Mouse (Mus musculus) hindbrain, embryonic 16.5 days (tissue): ENCODE measurements at regions not wholly inside any gene's neighbourhood (a gene's known extent, or its start where the extent isn't known, plus 50 kb on each side); places are given as distances from the start of the nearest gene placed in this dataset.
"Not testable (repeated sequence)": the region's sequence is repeated elsewhere in the genome, so short reads cannot be mapped to it uniquely, and the experiment has no call there.

ENCODE experiments used
- ATAC-seq: fragments of 200-750 bp; cut with Nextera tagmentation; 2 replicates; pipeline ENCODE4 v1.8.0; 2017; ENCODE audit warnings: moderate TSS enrichment, moderate library complexity
- H3K27ac ChIP-seq: fragments of 300-500 bp; sonication (generic); 2 replicates; pipeline ENCODE4 v1.5.1; 2014; ENCODE audit warnings: low read depth, mild to moderate bottlenecking, control low read depth, low read length, moderate library complexity
- H3K27me3 ChIP-seq: fragments of 300-500 bp; sonication (generic); replicated peaks from 2 replicates; pipeline ENCODE4 v1.6.1; 2014; ENCODE audit warnings: low read length; ENCODE audit not compliant: control insufficient read depth, insufficient read depth
- H3K36me3 ChIP-seq: fragments of 300-500 bp; sonication (generic); 2 replicates; pipeline ENCODE4 v1.6.1; 2014; ENCODE audit warnings: mild to moderate bottlenecking, low read length, moderate library complexity, mixed read lengths; ENCODE audit not compliant: control insufficient read depth, insufficient read depth
- H3K4me1 ChIP-seq: fragments of 300-500 bp; sonication (generic); 2 replicates; pipeline ENCODE4 v1.6.1; 2014; ENCODE audit warnings: low read depth, low read length; ENCODE audit not compliant: control insufficient read depth, insufficient read depth
- H3K4me2 ChIP-seq: fragments of 300-500 bp; sonication (generic); 2 replicates; pipeline ENCODE4 v1.6.1; 2014; ENCODE audit warnings: mild to moderate bottlenecking, low read length, control low read depth, moderate library complexity
- H3K4me3 ChIP-seq: fragments of 300-500 bp; sonication (generic); 2 replicates; pipeline ENCODE4 v1.5.1; 2014; ENCODE audit warnings: mild to moderate bottlenecking, low read length, control low read depth, moderate library complexity
- H3K9ac ChIP-seq: fragments of 300-500 bp; sonication (generic); 2 replicates; pipeline ENCODE4 v1.6.1; 2014; ENCODE audit warnings: low read depth, mild to moderate bottlenecking, control low read depth, low read length, moderate library complexity
- H3K9me3 ChIP-seq: fragments of 300-500 bp; sonication (generic); 2 replicates; pipeline ENCODE4 v1.6.1; 2014; ENCODE audit warnings: mild to moderate bottlenecking, low read length, moderate library complexity; ENCODE audit not compliant: control insufficient read depth
- WGBS: fragments of 180-500 bp; shearing (Covaris S2); extraction: QIAGEN DNeasy Blood & Tissue Kit; methylation state at CpG from one replicate; pipeline ENCODE4 v1.1.7; 2014; 5-methylcytosine and 5-hydroxymethylcytosine counted together

GRCm38 (mm10) chr17:4521031-4521430 is 473.1 kb upstream of the Arid1b start:
- Histone ChIP-seq H3K27me3 (no peaks in the 10 kb centered on the region), H3K4me2 (no peak overlapping the region), H3K27ac (no peak overlapping the region), H3K4me1 (peaks cover 4% of the 10 kb centered on the region), H3K36me3 (no peaks in the 10 kb centered on the region), H3K4me3 (no peak overlapping the region), H3K9me3 (no peaks in the 10 kb centered on the region), H3K9ac (no peak overlapping the region)
- 84% methylated on average over 4 of the region's 4 CpGs for WGBS
- no peak for ATAC-seq

GRCm38 (mm10) chr17:4526466-4526865 is 467.7 kb upstream of the Arid1b start:
- no peaks in the 10 kb centered on the region for H3K4me1 ChIP-seq
- no peak for ATAC-seq
- H3K27ac ChIP-seq = no peak overlapping the region
- H3K4me2 ChIP-seq = no peak overlapping the region
- no peak overlapping the region for H3K4me3 ChIP-seq
- H3K27me3 ChIP-seq = no peaks in the 10 kb centered on the region
- no peaks in the 10 kb centered on the region for H3K9me3 ChIP-seq
- H3K36me3 ChIP-seq = no peaks in the 10 kb centered on the region
- WGBS = 91% methylated on average over 7 of the region's 7 CpGs
- no peak overlapping the region for H3K9ac ChIP-seq

DNA sequence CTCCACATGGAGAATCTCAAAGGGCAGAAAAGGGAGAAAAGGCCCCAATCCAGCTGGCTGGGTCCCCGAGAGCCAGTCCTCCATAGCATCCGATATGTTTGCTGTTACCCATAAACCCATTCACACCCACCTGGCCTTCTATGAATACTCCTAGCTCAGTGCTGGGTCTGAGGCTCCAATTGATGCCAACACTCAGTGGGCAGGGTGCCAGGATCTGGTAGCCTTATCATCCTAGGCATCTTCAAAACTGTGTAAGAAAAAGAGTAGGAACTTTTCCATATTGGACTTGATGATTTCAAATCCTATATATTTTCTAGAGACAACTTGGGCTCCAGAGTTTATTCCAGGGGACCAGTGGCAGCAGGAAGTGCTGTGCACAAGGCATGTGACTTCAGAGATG is 462.0 kb upstream of the Arid1b start:
- Histone ChIP-seq H3K4me3 (no peak overlapping the region), H3K4me2 (no peak overlapping the region), H3K36me3 (no peaks in the 10 kb centered on the region), H3K4me1 (no peaks in the 10 kb centered on the region), H3K27me3 (no peaks in the 10 kb centered on the region), H3K27ac (no peak overlapping the region), H3K9ac (no peak overlapping the region), H3K9me3 (no peaks in the 10 kb centered on the region; the same call in 1 of the 2 replicates)
- ATAC-seq = no peak
- 87% methylated on average over 2 of the region's 2 CpGs for WGBS

DNA sequence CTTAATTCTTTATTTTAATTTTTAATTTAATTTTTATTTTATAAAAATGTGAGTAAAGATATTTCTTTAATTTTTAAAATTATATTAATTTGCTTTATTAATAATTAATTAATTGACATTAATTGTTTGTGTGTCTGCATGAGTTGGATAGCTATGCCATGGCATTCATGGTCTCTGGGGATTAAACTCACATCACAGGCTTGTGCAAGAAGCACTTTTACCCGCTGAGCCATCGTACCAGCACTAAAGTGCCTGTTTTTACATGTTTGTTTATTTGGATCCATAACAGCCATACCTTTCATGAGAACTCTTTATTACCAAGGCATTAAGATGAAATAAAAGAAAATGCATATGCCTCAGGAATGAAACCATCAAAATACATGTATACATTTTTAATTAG is 453.7 kb upstream of the Arid1b start:
- Histone ChIP-seq H3K4me2 (no peak overlapping the region), H3K27ac (no peak overlapping the region), H3K9ac (no peak overlapping the region), H3K9me3 (no peaks in the 10 kb centered on the region; the same call in 1 of the 2 replicates), H3K4me3 (no peak overlapping the region), H3K36me3 (no peaks in the 10 kb centered on the region), H3K27me3 (no peaks in the 10 kb centered on the region), H3K4me1 (peaks cover 4% of the 10 kb centered on the region; the same call in 1 of the 2 replicates)
- WGBS = 39% methylated on average over 2 of the region's 2 CpGs
- no peak for ATAC-seq

GRCm38 (mm10) chr17:4541020-4541743 is 452.9 kb upstream of the Arid1b start:
- Histone ChIP-seq H3K4me3 (no peak overlapping the region), H3K4me2 (no peak overlapping the region), H3K27ac (no peak overlapping the region), H3K9ac (no peak overlapping the region), H3K36me3 (no peaks in the 10 kb centered on the region), H3K9me3 (no peaks in the 10 kb centered on the region; the same call in 1 of the 2 replicates), H3K4me1 (peaks cover 4% of the 10 kb centered on the region; the same call in 1 of the 2 replicates), H3K27me3 (no peaks in the 10 kb centered on the region)
- WGBS = 23% methylated on average over 7 of the region's 7 CpGs
- peak; percentile 45; the same call in 1 of the 2 replicates for ATAC-seq

DNA sequence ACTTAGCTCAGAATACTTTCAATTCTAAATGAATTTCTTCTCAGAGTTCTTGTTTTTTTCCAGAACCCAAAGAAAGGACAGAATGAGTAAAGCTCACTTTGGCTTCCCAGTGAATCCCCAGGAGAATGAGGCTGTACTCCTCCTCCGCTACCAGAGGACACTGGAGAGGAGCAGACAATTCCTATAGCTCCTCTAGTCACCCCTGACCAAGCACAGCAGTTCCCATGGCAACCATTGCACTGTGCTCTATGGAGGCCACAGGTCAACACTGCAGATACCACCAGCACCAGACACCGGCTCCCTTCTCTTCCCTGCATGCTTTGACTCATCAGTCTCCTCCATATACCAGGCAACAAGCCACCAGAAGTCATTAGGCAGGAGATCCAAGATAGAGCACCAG is 447.6 kb upstream of the Arid1b start:
- no peaks in the 10 kb centered on the region for H3K27me3 ChIP-seq
- no peak overlapping the region for H3K4me2 ChIP-seq
- H3K4me1 ChIP-seq = no peaks in the 10 kb centered on the region
- 44% methylated on average over 2 of the region's 2 CpGs for WGBS
- no peak overlapping the region for H3K4me3 ChIP-seq
- no peak overlapping the region for H3K9ac ChIP-seq
- no peaks in the 10 kb centered on the region for H3K36me3 ChIP-seq
- no peak for ATAC-seq
- H3K27ac ChIP-seq = no peak overlapping the region
- H3K9me3 ChIP-seq = no peaks in the 10 kb centered on the region

DNA sequence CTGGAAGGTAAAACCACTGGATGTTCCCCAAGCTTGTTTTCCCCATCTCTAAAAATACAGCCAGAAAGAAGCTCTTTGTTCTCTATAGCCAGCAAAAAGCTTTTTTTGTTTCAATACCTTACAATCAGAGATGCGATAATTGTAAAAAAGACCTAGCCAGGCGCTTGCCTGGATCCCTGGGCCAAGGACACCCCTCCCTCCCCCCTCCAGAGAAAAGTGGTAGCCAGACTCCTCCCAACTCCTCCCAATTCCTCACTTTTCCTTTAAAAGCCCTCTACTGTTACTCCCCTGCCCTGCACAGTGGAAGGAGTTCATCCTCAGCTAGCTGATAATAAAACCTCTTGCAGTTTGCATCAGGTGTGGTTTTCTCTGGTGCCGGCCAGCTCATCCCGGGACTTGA is 441.1 kb upstream of the Arid1b start:
- not testable (repeated sequence) for H3K36me3 ChIP-seq, H3K4me2 ChIP-seq, H3K9me3 ChIP-seq, ATAC-seq, H3K27ac ChIP-seq, H3K9ac ChIP-seq, H3K4me1 ChIP-seq, H3K4me3 ChIP-seq, H3K27me3 ChIP-seq
- 85% methylated on average over 4 of the region's 4 CpGs for WGBS

GRCm38 (mm10) chr17:4563641-4564040 is 430.5 kb upstream of the Arid1b start:
- no peak overlapping the region for H3K4me3 ChIP-seq
- no peak for ATAC-seq
- H3K27me3 ChIP-seq = no peaks in the 10 kb centered on the region
- H3K4me1 ChIP-seq = no peaks in the 10 kb centered on the region; the same call in 1 of the 2 replicates
- H3K4me2 ChIP-seq = no peak overlapping the region
- H3K9ac ChIP-seq = no peak overlapping the region
- 69% methylated on average over 3 of the region's 3 CpGs for WGBS
- H3K27ac ChIP-seq = no peak overlapping the region
- H3K36me3 ChIP-seq = no peaks in the 10 kb centered on the region
- H3K9me3 ChIP-seq = no peaks in the 10 kb centered on the region

DNA sequence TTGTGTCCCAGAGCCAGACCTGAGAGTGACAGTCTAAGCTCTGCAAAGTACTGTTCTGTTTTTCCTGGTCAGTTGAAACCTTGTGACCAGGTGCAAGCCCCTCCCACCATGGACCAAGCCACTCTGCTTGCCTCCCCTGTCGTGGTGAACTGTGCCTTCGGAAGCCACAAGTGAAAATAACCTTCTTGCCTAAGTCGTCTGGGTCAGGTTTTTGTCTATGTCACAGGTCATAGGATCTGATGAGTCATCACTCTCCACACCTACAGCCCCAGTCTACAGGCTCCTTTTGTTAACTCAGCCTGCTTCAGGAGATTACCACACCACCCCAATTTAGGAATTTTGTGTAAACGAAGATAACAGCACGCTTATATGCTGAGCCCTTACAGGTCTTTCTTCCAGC is 417.2 kb upstream of the Arid1b start:
- Histone ChIP-seq H3K36me3 (no peaks in the 10 kb centered on the region), H3K27me3 (no peaks in the 10 kb centered on the region), H3K9me3 (no peaks in the 10 kb centered on the region), H3K4me3 (no peak overlapping the region), H3K9ac (no peak overlapping the region), H3K27ac (no peak overlapping the region), H3K4me2 (no peak overlapping the region), H3K4me1 (no peaks in the 10 kb centered on the region)
- WGBS = 72% methylated on average over 5 of the region's 5 CpGs
- ATAC-seq = no peak
